Mouse (Mus musculus): ENCODE measurements around the gene AC131692.1.
A peak's percentile ranks its signal among the peaks of the same experiment; 100 is the strongest.

The AC131692.1 gene

DNA sequence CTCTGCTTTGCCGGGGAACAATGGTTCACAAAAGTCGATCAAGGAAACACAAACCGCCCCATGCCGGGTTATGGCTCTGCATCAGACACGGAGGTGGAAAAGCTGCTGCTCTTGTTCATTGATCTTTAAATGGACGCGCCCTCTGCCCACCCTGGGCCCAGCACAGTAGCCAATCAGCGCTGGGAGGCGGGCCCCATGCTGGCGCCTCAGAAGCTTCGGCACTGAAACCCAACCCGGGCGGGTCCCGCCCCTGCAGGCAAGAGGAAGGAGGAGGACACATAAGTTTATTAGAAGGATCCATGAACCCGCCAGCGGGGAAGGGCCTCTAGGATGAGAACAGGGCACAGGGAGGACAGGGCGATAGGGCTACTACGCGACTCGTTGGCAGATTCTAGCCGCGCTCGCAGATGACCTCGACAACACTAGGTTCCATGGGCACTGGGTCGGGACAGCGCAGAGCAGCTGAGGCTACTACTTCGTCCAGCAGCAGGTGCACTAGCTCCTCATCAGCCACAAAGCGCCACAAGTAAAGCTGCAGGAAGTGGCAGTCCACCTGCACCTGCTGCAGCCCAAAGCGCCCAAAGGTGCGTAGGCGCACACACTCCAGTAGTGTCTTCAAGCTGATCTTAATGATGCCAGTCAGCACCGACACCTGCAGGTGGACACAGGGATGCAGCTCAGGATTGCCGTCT, 26.3 kb upstream of the AC131692.1 start, which contains the start of gene Tm7sf2:
Gene Tm7sf2, minus strand, starts transcription at position 650 of the 692 bp plus-strand sequence.
- peak; percentile 88 to 90 for DNase-seq (ENCODE audit: low spot score in 2 of 2)

- DNase-seq (ENCODE audit: low spot score in 2 of 2), result no peak
Measured at GRCm38 (mm10) chr19:6068951-6069350, 25.3 kb upstream of the AC131692.1 start.

DNA sequence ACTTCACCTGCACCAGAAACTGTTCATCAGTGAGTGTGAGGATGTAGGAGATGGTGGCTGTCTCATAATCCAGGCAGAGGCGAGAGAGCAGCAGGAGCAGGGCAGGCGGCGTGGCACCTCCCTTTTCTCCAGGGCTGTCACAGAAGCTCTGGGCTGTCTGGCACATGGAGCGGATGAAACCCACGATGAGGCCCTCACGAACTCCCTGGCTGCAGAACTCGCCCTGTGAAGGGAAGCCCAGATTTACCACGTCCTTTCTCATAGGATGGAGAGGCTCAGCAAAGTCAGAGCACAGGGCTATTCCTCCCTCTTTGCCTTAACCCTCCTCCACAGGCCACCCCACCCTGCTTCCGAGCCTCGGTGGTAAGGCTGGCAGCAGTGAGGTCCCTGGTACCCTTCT, 24.4 kb upstream of the AC131692.1 start:
- DNase-seq (ENCODE audit: low spot score in 2 of 2), result no peak

GRCm38 (mm10) chr19:6070571-6071250, 23.5 kb upstream of the AC131692.1 start:
- no peak for DNase-seq (ENCODE audit: low spot score in 2 of 2)

- DNase-seq (ENCODE audit: low spot score in 2 of 2), result no peak
Measured at GRCm38 (mm10) chr19:6071261-6071660, 23.0 kb upstream of the AC131692.1 start.

DNA sequence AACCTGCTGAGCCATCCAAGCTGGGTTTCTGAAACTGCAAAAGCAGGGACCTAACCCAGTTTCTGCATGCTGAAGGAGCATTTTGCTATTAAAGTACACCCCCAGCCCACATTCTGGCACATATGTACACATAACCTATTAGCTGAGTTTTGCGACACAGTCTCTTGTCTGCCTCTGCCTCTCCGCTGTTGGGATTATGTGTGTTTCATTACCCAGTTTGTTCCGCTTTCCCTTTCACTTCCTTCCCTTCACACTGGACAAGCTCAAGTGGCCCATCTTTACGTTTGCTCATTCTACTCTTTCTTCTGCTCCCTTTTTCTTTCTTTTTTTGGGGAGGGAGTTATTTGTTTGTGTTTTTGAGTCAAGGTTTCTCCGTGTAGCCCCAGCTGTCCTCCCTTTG, 20.3 kb upstream of the AC131692.1 start:
- DNase-seq (ENCODE audit: low spot score in 2 of 2), result no peak

DNA sequence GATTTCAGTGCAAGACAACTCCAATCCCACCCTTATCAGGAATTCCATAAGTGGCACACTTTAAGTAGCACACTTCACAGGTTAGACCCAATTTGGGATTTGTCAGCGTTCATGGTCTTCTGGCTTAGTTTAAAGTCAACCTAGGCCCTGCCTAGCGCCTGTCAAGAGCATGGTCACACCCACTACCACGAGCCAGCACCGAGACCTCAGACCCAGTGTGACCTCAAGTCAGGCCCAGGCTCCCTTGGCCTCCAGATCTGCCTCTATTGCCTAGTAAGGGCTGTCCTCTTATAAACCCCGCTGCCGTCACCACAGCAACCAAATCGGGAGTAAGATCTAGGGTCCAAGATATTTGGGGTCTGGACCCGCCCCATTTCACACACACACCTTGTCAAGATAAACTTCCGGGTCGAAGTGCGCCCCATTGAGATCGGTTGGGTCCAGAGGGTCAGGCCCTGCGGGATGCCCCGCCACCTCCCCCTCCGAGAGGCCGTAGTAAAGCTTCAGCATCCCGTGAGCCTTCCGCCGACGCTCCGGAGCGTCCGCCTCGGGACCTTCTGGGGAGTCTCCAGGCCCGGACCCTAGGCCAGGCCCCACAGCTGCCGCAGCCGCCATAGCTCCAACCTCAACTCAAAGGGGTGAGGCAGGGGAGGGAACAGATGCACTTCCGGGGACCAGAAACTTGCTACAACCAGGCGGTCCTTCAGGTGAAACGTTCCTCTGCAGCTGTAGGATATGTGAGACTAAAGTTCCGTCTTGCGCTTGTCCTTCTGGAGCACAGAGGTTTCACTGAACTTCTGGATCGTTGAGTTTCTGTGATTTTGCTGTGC, 17.4 kb upstream of the AC131692.1 start, which contains the start of gene Vps51:
Gene Vps51, minus strand, starts transcription at position 668 of the 830 bp plus-strand sequence.
- DNase-seq (ENCODE audit: low spot score in 2 of 2), result peak; percentile 75 to 82

- no peak for DNase-seq (ENCODE audit: low spot score in 2 of 2)
Measured at GRCm38 (mm10) chr19:6079983-6080480, 14.2 kb upstream of the AC131692.1 start, which contains the start of gene Tmem262. Gene Tmem262, plus strand, starts transcription at chr19:6080033.

- no peak for DNase-seq (ENCODE audit: low spot score in 2 of 2)
Measured at GRCm38 (mm10) chr19:6082156-6082555, 12.1 kb upstream of the AC131692.1 start, which contains the start of gene Gm28374. Gene Gm28374, minus strand, starts transcription at chr19:6082256.

DNA sequence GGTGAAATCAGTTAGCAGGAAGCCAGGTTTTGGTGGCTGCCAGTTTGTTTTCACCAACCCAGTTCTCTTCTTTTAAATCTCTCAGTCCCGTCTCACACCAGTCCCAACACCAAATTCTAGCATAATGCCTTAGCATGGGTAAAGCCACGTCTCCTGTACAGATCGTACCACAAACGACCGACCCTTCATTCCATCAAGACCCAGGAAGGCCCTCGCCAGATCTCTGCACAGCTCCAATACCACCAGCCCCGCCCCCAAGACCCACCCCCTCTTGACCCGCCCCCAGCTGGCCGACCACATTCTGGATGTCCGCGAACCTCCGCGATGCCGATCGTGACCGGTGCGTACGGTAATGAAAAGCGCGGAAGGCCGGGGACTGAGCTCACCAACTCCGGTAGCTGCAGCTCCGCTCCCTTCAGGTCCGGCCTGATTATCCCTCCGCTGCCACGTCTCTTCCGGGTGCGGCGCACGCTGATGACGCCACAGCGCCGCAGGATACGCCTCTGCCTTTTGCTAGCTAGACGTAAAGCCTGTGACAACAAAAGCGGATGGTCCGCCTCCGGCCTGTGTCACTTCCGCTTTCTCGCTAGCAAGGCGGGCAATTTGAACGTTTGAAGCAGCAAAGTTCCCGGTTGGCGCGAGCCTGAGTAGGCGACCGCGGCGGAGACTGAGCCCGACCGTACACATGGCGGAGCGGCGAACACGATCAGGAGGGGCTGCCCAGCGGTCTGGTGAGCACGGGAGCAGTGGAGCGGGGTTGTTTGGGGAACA, 9.6 kb upstream of the AC131692.1 start, which contains the start of the genes Zfpl1 and Cdca5:
Gene Zfpl1, minus strand, starts transcription at position 479 of the 771 bp plus-strand sequence.
Gene Cdca5, plus strand, starts transcription at position 506 of the 771 bp plus-strand sequence.
- DNase-seq (ENCODE audit: low spot score in 2 of 2), result peak; percentile 96 to 97

DNA sequence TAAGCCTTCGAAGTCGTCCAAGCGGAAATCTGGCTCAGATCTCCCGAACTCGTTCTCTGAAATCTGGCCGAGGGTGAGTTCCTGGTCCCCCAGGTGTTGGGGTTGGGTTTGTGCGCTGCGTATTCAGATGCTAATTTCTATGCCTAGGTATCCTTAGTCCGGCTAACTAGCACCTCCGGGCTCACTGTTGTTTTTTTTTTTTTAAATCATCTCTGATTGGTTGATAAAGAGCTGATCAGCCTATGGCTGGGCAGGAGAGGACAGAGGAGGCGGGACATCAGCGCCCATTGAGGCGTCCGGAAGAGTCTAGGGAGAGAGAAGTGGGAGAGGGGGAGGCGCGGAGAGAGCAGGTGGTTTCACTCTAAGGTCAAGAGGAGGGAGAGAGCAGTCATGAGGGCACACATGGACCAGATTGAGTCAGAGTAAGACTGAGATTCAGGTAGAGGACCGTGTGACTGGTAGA, 8.8 kb upstream of the AC131692.1 start:
- peak in 1 of 2 experiments; percentile 48 for DNase-seq (ENCODE audit: low spot score in 2 of 2)

GRCm38 (mm10) chr19:6088841-6089240, 5.4 kb upstream of the AC131692.1 start:
- DNase-seq (ENCODE audit: low spot score in 2 of 2), result no peak

- DNase-seq (ENCODE audit: low spot score in 2 of 2), result no peak
Measured at GRCm38 (mm10) chr19:6097847-6098246, 3.6 kb downstream of the AC131692.1 start.

- no peak for DNase-seq (ENCODE audit: low spot score in 2 of 2)
Measured at GRCm38 (mm10) chr19:6101186-6101585, 7.0 kb downstream of the AC131692.1 start.

- no peak for DNase-seq (ENCODE audit: low spot score in 2 of 2)
Measured at GRCm38 (mm10) chr19:6102169-6102853, 8.1 kb downstream of the AC131692.1 start.

DNA sequence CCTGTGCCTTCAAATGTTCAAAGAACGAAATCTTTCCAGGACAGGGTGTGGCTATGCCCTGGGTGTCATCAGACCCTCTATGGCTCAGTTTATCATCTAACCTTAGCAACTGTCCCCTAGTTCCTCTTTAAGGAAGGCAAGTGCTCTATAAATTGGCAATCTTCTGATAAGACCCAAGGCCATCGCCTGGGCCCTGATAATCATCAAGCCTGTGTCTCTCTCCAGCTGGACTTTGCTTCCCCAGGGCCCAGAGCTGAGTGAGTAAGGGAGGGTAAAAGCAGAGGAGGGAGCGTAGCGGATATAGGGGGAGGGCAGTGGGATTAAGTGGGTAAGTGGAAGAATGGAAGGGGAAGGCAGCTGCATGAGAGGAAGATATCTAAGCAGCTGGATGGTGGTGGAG, 10.3 kb downstream of the AC131692.1 start:
- no peak for DNase-seq (ENCODE audit: low spot score in 2 of 2)

- no peak for DNase-seq (ENCODE audit: low spot score in 2 of 2)
Measured at GRCm38 (mm10) chr19:6105586-6105985, 11.4 kb downstream of the AC131692.1 start, which contains the start of gene Naaladl1. Gene Naaladl1, plus strand, starts transcription at chr19:6105782.

DNA sequence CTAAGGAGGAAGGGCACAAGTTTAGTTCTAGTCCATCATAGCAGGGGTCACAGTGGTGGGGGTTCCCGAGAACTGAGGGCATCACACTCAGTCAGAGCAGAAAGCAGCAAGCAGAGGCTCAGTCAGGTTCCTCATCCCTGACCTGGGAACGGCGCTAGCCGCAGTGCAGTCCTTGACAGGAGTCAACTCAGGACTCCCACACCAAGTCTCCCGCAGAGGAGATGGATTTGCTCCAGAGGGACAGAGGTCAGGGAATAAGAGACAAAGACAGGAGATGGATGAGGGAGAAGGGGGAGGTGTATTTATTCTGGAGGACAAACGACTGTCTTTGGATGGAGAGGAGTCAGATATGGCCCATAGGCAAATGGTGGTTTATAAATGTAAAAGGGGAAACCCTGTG, 18.9 kb downstream of the AC131692.1 start:
- DNase-seq (ENCODE audit: low spot score in 2 of 2), result no peak

DNA sequence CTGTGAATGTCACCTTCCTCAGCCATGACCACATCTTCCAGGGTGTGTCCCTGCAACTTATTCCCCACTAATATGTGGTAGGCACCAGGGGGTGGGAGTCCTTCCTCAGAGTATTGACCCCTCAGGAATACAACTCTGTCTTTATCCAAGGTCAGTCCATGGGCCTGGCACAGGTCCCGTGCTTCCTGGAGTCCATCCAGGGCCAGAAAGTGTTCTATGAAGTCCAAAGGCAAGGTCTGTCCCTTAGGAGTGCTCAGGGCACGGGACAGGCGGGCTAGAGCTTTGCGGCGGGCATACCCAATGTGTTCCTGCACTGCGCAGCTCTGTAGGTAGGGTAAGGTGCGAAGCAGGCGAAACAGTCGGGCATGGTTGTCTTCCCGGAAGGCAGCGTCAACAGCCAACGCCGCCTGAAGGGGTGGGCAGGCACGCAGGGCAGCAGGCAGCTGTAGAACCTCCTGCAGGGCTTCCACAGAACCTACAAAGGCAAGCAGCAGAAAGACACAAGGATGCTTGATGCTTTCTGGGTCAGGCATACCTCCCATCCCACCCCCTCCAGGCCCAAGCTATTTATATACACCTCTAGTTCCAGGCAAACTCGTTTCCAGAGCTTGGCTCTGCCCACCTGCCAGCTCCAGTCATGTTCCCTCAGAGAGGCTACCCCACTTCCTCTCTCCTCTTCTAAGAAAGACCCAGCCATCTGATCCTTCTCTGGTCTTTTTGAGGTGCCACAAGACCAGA, 22.1 kb downstream of the AC131692.1 start:
- no peak for DNase-seq (ENCODE audit: low spot score in 2 of 2)

Data from frontal cortex, postnatal 10 days (tissue).